Mouse (Mus musculus): Measurements from ENCODE around the gene Adad2.

Adad2 gene

GRCm38 (mm10) chr8:119617586-119617985 lies 5.0 kb downstream of the Adad2 start:
- DNase-seq: no peak

GRCm38 (mm10) chr8:119618887-119619286 lies 6.3 kb downstream of the Adad2 start:
- no peak for DNase-seq

- DNase-seq: no peak
Observed at GRCm38 (mm10) chr8:119620116-119620840, 7.7 kb downstream of the Adad2 start.

GRCm38 (mm10) chr8:119620848-119621465 lies 8.4 kb downstream of the Adad2 start:
- DNase-seq: no peak

GRCm38 (mm10) chr8:119622555-119622954 lies 10.0 kb downstream of the Adad2 start:
- DNase-seq: no peak

- no peak for DNase-seq
Observed at GRCm38 (mm10) chr8:119623061-119623460, 10.5 kb downstream of the Adad2 start.

GRCm38 (mm10) chr8:119623744-119624143 lies 11.2 kb downstream of the Adad2 start:
- DNase-seq: no peak

- no peak for DNase-seq
Observed at GRCm38 (mm10) chr8:119624916-119625315, 12.4 kb downstream of the Adad2 start.

GRCm38 (mm10) chr8:119625788-119626187 lies 13.2 kb downstream of the Adad2 start:
- DNase-seq: no peak

GRCm38 (mm10) chr8:119627199-119627598 lies 14.7 kb downstream of the Adad2 start:
- no peak for DNase-seq

- no peak for DNase-seq
Observed at GRCm38 (mm10) chr8:119627613-119628359, 15.2 kb downstream of the Adad2 start.

GRCm38 (mm10) chr8:119630841-119631240 lies 18.3 kb downstream of the Adad2 start:
- no peak for DNase-seq

GRCm38 (mm10) chr8:119632246-119632645 lies 19.7 kb downstream of the Adad2 start:
- no peak for DNase-seq

- no peak for DNase-seq
Observed at GRCm38 (mm10) chr8:119632909-119633308, 20.4 kb downstream of the Adad2 start.

GRCm38 (mm10) chr8:119634616-119635336 lies 22.2 kb downstream of the Adad2 start:
- no peak for DNase-seq

- DNase-seq: peak in 1 of 2 experiments; percentile 22
Observed at GRCm38 (mm10) chr8:119635378-119635777, 22.8 kb downstream of the Adad2 start, which contains the start of gene Kcng4. Gene Kcng4, minus strand, starts transcription at chr8:119635680.

GRCm38 (mm10) chr8:119635958-119636357 lies 23.4 kb downstream of the Adad2 start:
- DNase-seq: no peak

- DNase-seq: no peak
Observed at GRCm38 (mm10) chr8:119636766-119637165, 24.2 kb downstream of the Adad2 start.

GRCm38 (mm10) chr8:119637381-119637780 lies 24.8 kb downstream of the Adad2 start:
- DNase-seq: no peak

- DNase-seq: peak; percentile 26 to 39
Observed at GRCm38 (mm10) chr8:119638261-119638660, 25.7 kb downstream of the Adad2 start.

GRCm38 (mm10) chr8:119639798-119640197 lies 27.3 kb downstream of the Adad2 start:
- DNase-seq: no peak

GRCm38 (mm10) chr8:119641058-119641457 lies 28.5 kb downstream of the Adad2 start:
- no peak for DNase-seq

GRCm38 (mm10) chr8:119642960-119643359 lies 30.4 kb downstream of the Adad2 start:
- peak in 1 of 2 experiments; percentile 39 for DNase-seq
